Mouse (Mus musculus) spleen, adult 2 months (tissue): ENCODE measurements around the gene A730061H03Rik. TPM values are rescaled to one million over a fixed set of nuclear protein-coding genes. Genes with fewer than 3 reads are reported as not detected.

Experiments used
- DNase-seq, 2 experiments: peaks; one replicate each; pipeline versions ENCODE4 v3.0.0 to v3.0.0-alpha.2; 2012 to 2021; ENCODE audit warnings: low spot score in 2 of 2, low read depth in 1 of 2
- H3K27ac ChIP-seq: fragments of 200-500 bp; 2 replicates; pipeline ENCODE4 v1.5.1; 2012; ENCODE audit warnings: low read length, inconsistent platforms; ENCODE audit not compliant: insufficient read depth
- H3K27me3 ChIP-seq: fragments of 200-500 bp; 2 replicates; pipeline ENCODE4 v1.6.1; 2012; ENCODE audit warnings: mild to moderate bottlenecking, moderate library complexity, low read length, inconsistent platforms; ENCODE audit not compliant: control insufficient read depth, insufficient read depth
- H3K36me3 ChIP-seq: fragments of 200-500 bp; 2 replicates; pipeline ENCODE4 v1.6.1; 2012; ENCODE audit warnings: mild to moderate bottlenecking, low read length, inconsistent platforms; ENCODE audit not compliant: control insufficient read depth, insufficient read depth
- H3K4me1 ChIP-seq: fragments of 200-500 bp; 2 replicates; pipeline ENCODE4 v1.6.1; 2011; ENCODE audit warnings: inconsistent platforms; ENCODE audit not compliant: control insufficient read depth, insufficient read depth, insufficient read length
- H3K4me3 ChIP-seq: fragments of 200-500 bp; 2 replicates; pipeline ENCODE4 v1.5.1; 2011; ENCODE audit warnings: mild to moderate bottlenecking, inconsistent platforms; ENCODE audit not compliant: insufficient read depth, insufficient read length; ENCODE audit errors: extremely low read depth
- CTCF ChIP-seq: fragments of 200-500 bp; IDR thresholded peaks from 2 replicates; pipeline ENCODE4 v1.5.1; 2011; ENCODE audit warnings: mild to moderate bottlenecking, inconsistent platforms; ENCODE audit not compliant: insufficient read depth, insufficient read length, insufficient replicate concordance; ENCODE audit errors: extremely low read depth
- POLR2A ChIP-seq: fragments of 200-500 bp; IDR thresholded peaks from 2 replicates; pipeline ENCODE4 v1.6.1; 2011; ENCODE audit warnings: low read depth, low read length, inconsistent platforms
- WGBS: fragments of 180-500 bp; shearing (Covaris S2); methylation state at CpG from one replicate; pipeline ENCODE4 v1.1.7; 2018; 5-methylcytosine and 5-hydroxymethylcytosine counted together
- polyA plus RNA-seq: library from polyadenylated mRNA; depleted of rRNA; stranded (reverse); fragments of >200 nt; gene quantifications from 2 replicates; pipeline ENCODE4 v1.2.3, GENCODE M21; 2012

The A730061H03Rik gene
- polyA plus RNA-seq, 1 experiment: 5.6 TPM

DNA sequence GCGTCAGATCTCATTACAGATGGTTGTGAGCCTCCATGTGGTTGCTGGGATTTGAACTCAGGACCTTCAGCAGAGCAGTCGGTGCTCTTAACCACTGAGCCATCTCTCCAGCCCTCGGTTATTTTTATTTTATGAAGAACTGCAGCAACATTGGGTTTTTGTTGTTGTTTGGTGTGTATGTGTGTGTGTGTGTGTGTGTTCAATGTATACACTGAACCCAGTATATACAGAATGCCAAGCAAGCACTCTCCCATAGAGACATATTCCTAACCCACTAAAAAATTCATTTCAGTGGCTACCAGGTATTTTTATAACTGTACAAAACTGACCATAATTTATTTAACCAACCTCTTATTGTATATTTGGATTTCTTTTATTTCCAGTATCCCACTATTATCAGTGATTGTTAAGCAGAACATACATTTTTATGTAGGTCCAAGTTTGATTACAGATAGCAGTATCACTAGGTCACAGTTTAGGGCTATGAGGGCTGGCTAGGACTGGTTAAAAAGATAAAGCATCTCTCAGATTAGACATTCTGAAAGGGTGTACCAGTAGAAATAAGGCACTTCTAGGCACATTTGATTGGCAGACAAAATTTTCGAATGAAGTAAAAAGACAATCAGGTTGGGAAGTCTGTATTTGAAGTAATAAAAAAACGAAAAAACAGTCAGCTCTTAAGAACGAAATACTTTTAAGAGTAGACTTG is 1.3 kb downstream of the A730061H03Rik start:
- Histone ChIP-seq H3K27ac (no peak overlapping the region), H3K4me3 (peak overlapping the region; percentile 91; the same call in 1 of the 2 replicates), H3K27me3 (no peaks in the 10 kb centered on the region), H3K4me1 (peaks cover 7% of the 10 kb centered on the region; the same call in 1 of the 2 replicates), H3K36me3 (peaks cover 6% of the 10 kb centered on the region)
- DNase-seq: no peak
- TF ChIP-seq POLR2A (no peak), CTCF (no peak)
- 45% methylated on average over 6 of the region's 6 CpGs for WGBS

DNA sequence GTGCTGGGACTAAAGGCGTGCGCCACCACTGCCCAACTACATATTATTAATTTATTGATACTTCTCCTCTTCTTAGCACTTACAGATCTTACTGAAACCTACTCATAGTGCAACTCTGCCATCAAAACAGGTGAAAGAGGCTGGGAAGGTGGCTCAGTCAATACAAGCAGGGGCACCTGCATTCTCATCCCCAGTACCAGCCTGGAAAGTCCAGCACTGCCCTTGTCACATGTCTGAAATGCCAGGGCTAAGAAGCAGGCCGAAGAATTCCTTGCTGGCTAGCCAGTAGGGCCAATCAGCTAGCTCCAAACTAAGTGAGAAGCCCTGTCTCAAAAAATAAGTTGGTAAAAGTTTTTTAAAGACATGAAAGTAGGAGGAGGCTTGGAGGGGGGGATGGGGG is 2.6 kb downstream of the A730061H03Rik start:
- DNase-seq: no peak
- Histone ChIP-seq H3K4me3 (no peak overlapping the region), H3K36me3 (no peaks in the 10 kb centered on the region), H3K27me3 (no peaks in the 10 kb centered on the region), H3K4me1 (peaks cover 7% of the 10 kb centered on the region; the same call in 1 of the 2 replicates), H3K27ac (peak overlapping the region; percentile 45)
- 79% methylated on average over 3 of the region's 3 CpGs for WGBS
- TF ChIP-seq CTCF (no peak), POLR2A (no peak)

DNA sequence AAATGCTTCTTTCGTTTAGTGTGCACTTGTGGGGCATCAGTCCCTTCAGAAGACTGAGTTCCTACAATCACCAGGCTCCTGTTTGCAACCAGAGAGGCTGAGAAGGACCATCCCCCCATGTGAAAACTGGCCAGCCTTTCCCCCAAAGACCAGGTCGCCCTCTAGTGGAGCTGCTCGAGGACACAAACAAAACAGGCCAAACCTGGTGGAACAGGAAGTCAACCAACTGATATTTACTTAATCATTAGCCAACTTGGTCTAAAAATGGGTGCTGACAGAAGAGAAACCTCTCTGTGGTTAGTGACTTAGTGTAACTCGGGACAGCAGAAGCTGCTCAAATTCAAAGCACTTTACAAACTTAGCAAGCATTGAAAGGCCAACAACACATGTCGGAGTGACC is 3.2 kb downstream of the A730061H03Rik start:
- peak; percentile 71 to 84 for DNase-seq
- Histone ChIP-seq H3K27ac (peak overlapping the region; percentile 45), H3K36me3 (no peaks in the 10 kb centered on the region), H3K4me3 (no peak overlapping the region), H3K4me1 (peaks cover 7% of the 10 kb centered on the region; the same call in 1 of the 2 replicates), H3K27me3 (no peaks in the 10 kb centered on the region)
- WGBS: 14% methylated on average over 5 of the region's 5 CpGs
- TF ChIP-seq POLR2A (no peak), CTCF (peak; percentile 84; the same call in 1 of the 2 replicates)

DNA sequence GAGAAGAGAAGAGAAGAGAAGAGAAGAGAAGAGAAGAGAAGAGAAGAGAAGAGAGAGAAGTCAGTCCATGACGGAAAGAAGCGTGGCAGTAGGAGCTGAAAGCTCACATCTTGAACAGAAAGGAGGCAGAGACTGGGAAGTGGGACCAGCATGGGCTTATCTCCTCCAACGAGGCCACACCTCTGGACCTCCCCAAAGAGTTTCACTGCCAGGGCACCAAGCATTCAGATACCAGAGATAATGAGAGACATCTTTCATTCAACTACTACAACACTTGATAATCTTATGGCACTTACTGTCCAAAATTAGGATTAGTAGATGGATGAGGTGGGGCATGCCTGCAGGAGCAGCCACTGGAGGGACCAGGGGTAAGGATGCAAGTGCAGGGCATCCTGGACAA is 4.4 kb downstream of the A730061H03Rik start:
- no peaks in the 10 kb centered on the region for H3K27me3 ChIP-seq
- no peak for DNase-seq
- 0 out of 2 replicates have a peak, but pooled peaks cover 3% of the 10 kb centered on the region for H3K4me1 ChIP-seq
- H3K36me3 ChIP-seq: no peaks in the 10 kb centered on the region
- WGBS: 81% methylated on average over 3 of the region's 3 CpGs
- TF ChIP-seq POLR2A (no peak), CTCF (no peak)
- no peak overlapping the region for H3K27ac ChIP-seq
- H3K4me3 ChIP-seq: no peak overlapping the region

- 0 out of 2 replicates have a peak, but pooled peaks cover 3% of the 10 kb centered on the region for H3K4me1 ChIP-seq
- no peak overlapping the region for H3K4me3 ChIP-seq
- H3K36me3 ChIP-seq: no peaks in the 10 kb centered on the region; the same call in 1 of the 2 replicates
- H3K27ac ChIP-seq: no peak overlapping the region
- no peak for DNase-seq
- H3K27me3 ChIP-seq: no peaks in the 10 kb centered on the region
- TF ChIP-seq POLR2A (no peak), CTCF (no peak)
Observed at GRCm38 (mm10) chr14:55554635-55555034, 5.6 kb downstream of the A730061H03Rik start.

DNA sequence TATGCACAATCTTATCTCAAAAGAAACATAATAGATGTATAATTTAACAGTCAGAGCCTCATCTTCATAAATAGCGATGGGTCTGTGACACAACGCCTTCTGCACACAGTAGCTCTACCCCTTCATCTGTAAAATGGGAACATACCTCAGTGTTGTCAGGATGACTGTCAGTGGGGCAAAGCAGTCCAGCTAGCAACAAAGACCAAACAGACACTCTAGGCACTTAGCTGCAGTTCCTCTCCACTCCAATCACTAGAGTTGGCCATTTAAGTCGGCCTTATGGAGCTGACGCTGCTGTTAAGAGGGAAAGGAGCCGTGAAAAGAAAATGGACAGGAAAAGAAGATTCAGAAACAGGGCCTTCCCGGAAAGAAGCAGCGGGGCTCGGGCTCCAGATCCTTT is 8.4 kb downstream of the A730061H03Rik start:
- no peak for DNase-seq
- Histone ChIP-seq H3K36me3 (peaks cover 17% of the 10 kb centered on the region), H3K4me1 (no peaks in the 10 kb centered on the region), H3K27me3 (no peaks in the 10 kb centered on the region), H3K4me3 (no peak overlapping the region), H3K27ac (no peak overlapping the region)
- 95% methylated on average over 8 of the region's 8 CpGs for WGBS
- TF ChIP-seq CTCF (no peak), POLR2A (no peak)

GRCm38 (mm10) chr14:55551347-55551746 is 8.9 kb downstream of the A730061H03Rik start:
- DNase-seq: no peak
- 84% methylated on average over 5 of the region's 5 CpGs for WGBS
- TF ChIP-seq CTCF (no peak), POLR2A (no peak)
- H3K4me1 ChIP-seq: no peaks in the 10 kb centered on the region
- H3K4me3 ChIP-seq: no peak overlapping the region
- H3K36me3 ChIP-seq: peaks cover 17% of the 10 kb centered on the region
- no peak overlapping the region for H3K27ac ChIP-seq
- no peaks in the 10 kb centered on the region for H3K27me3 ChIP-seq
